Mouse (Mus musculus) embryonic fibroblast, embryonic 13.5 days (primary cell): ENCODE results near the gene Olfr1239. TPM values are rescaled to one million over a fixed set of nuclear protein-coding genes. Genes with fewer than 3 reads are reported as not detected.

ENCODE experiments used
- H3K27ac ChIP-seq: 2 replicates; pipeline ENCODE4 v1.5.1; 2012; ENCODE audit warnings: low read length, control low read depth, inconsistent platforms; ENCODE audit not compliant: insufficient read depth
- H3K4me1 ChIP-seq: 2 replicates; pipeline ENCODE4 v1.6.1; 2011; ENCODE audit warnings: low read length; ENCODE audit not compliant: control insufficient read depth, insufficient read depth
- H3K4me3 ChIP-seq: 2 replicates; pipeline ENCODE4 v1.5.1; 2011; ENCODE audit warnings: mild to moderate bottlenecking, control low read depth, low read length; ENCODE audit not compliant: insufficient read depth
- CTCF ChIP-seq: IDR thresholded peaks from 2 replicates; pipeline ENCODE4 v1.5.1; 2011; ENCODE audit warnings: mild to moderate bottlenecking, control low read depth, low read length, moderate library complexity, borderline replicate concordance; ENCODE audit not compliant: insufficient read depth
- POLR2A ChIP-seq: IDR thresholded peaks from 2 replicates; pipeline ENCODE4 v1.6.1; 2011; ENCODE audit warnings: low read depth, mild to moderate bottlenecking, control low read depth, low read length, moderate library complexity
- polyA plus RNA-seq: library from polyadenylated mRNA; stranded (reverse); fragments of >200 nt; gene quantifications from 2 replicates; pipeline ENCODE4 v1.2.4, GENCODE M21; 2011; ENCODE audit warnings: low read depth; ENCODE audit not compliant: missing spikeins, insufficient read length

Gene Olfr1239
- polyA plus RNA-seq = not detected in 2 replicates

DNA sequence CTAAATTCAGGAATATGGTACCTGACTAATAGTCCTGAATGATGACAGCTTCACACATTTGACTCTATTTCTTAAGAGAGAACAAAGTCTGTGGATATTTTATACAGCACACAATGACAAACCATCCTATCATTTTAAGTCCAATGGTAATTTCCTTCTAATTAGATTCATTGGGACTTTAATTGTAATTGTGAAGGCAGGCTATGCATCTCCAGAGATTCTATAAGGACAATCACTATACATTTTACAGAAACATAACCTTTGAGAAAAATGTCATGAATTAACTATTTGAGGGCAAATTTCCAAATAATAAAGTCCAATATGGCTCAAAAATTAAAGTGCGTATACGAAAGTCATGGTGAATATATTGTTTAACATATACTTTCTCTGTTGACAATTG is at the start of gene Olfr1239:
Olfr1239 (minus strand) TSS at position 101 of the 400 bp plus-strand sequence.
- Histone ChIP-seq H3K4me1 (no peaks in the 10 kb centered on the region), H3K4me3 (no peak within 1 kb of the TSS), H3K27ac (no peak within 1 kb of the TSS)
- no peak for TF ChIP-seq CTCF
- no peak for TF ChIP-seq POLR2A

DNA sequence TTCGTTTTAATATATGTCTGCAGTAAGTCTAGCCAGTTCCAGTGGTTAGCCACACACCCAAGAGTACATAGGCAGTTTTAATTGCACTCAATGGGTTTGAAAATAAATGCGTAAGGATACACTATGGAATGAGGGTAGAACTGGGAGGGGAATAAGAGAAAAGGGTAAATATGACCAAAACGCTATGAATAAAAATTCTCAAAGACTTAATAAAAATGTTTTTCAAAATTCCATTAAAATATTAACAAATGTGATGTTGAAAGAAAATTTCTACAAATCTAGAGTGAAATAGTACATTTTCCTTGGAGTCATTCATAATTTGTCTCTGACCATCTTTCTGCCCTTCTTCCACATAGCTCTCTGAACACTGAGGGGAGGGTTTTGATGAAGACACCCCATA is 22.7 kb upstream of the Olfr1239 start, which contains the start of gene Olfr1240:
Olfr1240 (minus strand) TSS at position 101 of the 400 bp plus-strand sequence.
- no peak within 1 kb of the TSS for H3K4me3 ChIP-seq
- H3K27ac ChIP-seq = no peak within 1 kb of the TSS
- TF ChIP-seq POLR2A (no peak), CTCF (no peak)
- no peaks in the 10 kb centered on the region for H3K4me1 ChIP-seq

DNA sequence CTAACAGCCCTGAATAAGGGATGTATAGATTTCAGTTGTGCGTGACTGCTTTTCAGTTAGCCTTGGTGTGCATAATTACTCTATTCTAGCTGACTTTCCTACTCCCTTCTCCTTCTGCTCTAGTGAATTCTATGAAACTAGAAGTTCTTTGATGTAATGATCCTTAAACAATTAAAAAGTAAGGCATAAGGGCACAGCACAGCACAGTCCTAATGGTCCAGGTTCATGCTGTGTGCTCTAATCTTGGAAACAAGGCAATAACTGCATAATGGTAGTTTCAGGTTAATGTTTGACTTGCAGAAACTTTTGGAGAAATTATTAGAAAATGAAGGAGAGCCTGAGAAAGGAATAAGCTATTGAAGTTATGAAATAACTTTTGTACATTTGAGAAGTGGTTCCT is 5.7 kb downstream of the Olfr1239 start:
- TF ChIP-seq CTCF (no peak), POLR2A (no peak)
- no peak overlapping the region for H3K27ac ChIP-seq
- no peaks in the 10 kb centered on the region for H3K4me1 ChIP-seq
- H3K4me3 ChIP-seq = no peak overlapping the region

DNA sequence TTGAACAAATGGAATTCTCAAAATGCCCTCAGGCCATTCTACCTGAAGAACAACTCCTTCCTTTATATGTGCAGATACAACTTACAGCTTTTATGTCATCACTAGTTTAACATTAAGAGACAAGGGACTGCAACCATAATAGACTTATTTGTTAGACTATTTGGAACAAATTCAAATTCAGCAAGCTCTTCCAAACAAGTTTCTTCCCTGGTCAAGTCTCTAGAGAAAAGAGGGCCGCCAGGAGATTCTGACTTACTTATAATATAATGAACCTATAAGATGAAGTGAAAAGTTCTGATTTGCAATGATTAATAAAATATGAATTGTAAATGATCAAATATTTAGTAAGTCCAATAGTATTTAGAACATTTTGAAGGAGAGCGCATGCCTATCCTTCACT is 10.6 kb downstream of the Olfr1239 start, which contains the start of gene Olfr1238:
Olfr1238 (minus strand) TSS at position 101 of the 400 bp plus-strand sequence.
- TF ChIP-seq POLR2A = no peak
- Histone ChIP-seq H3K27ac (no peak within 1 kb of the TSS), H3K4me3 (no peak within 1 kb of the TSS), H3K4me1 (no peaks in the 10 kb centered on the region)

DNA sequence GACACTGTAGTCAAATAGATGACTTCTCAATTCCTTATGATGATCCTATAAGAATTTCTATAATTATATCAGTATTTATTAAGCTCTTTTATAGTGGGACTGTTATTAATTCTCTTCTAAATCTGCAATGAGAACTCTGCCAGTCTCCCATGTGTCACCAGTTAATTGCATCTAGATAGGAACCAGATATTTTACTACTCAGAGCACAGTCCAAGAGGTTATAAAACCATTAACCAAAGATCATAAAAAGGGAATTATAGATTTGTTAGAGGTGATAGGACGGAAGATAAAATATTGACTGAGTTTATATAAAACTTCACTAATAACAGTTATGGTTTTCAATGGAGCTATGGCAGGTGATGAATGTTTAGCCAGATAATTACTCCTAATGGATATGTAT is 19.3 kb downstream of the Olfr1239 start:
- H3K4me1 ChIP-seq = no peaks in the 10 kb centered on the region

More for the DNA sequence above, 19.3 kb downstream of the Olfr1239 start:
- Histone ChIP-seq H3K27ac (no peak overlapping the region), H3K4me3 (no peak overlapping the region)
- no peak for TF ChIP-seq CTCF
- no peak for TF ChIP-seq POLR2A

Other genes starting within 250 kb of the Olfr1239 start
- gene Olfr1225, start 245.7 kb downstream of the Olfr1239 start, polyA plus RNA-seq = not detected in 2 replicates
- gene Olfr1226, start 220.4 kb downstream of the Olfr1239 start, polyA plus RNA-seq = not detected in 2 replicates
- gene Olfr1228, start 166.3 kb downstream of the Olfr1239 start, polyA plus RNA-seq = not detected in 2 replicates
- not detected in 2 replicates for gene Olfr1229, start 132.4 kb downstream of the Olfr1239 start, polyA plus RNA-seq
- gene Olfr1230, start 123.1 kb downstream of the Olfr1239 start, polyA plus RNA-seq = not detected in 2 replicates
- not detected in 2 replicates for gene Olfr1231, start 113.3 kb downstream of the Olfr1239 start, polyA plus RNA-seq
- not detected in 2 replicates for gene Olfr1232, start 90.7 kb downstream of the Olfr1239 start, polyA plus RNA-seq
- gene Olfr1233, start 78.0 kb downstream of the Olfr1239 start, polyA plus RNA-seq = not detected in 2 replicates
- gene Olfr1234, start 55.5 kb downstream of the Olfr1239 start, polyA plus RNA-seq = not detected in 2 replicates
- not detected in 2 replicates for gene Olfr1238, start 10.7 kb downstream of the Olfr1239 start, polyA plus RNA-seq
- gene Olfr1240, start 22.6 kb upstream of the Olfr1239 start, polyA plus RNA-seq = not detected in 2 replicates
- gene Olfr1241, start 66.7 kb upstream of the Olfr1239 start, polyA plus RNA-seq = not detected in 2 replicates
- gene Olfr1242, start 77.9 kb upstream of the Olfr1239 start, polyA plus RNA-seq = not detected in 2 replicates
- gene Olfr1243, start 111.1 kb upstream of the Olfr1239 start, polyA plus RNA-seq = not detected in 2 replicates
- gene Olfr1245, start 158.0 kb upstream of the Olfr1239 start, polyA plus RNA-seq = not detected in 2 replicates
- gene Olfr1246, start 172.8 kb upstream of the Olfr1239 start, polyA plus RNA-seq = not detected in 2 replicates
- not detected in 2 replicates for gene Olfr1247, start 193.7 kb upstream of the Olfr1239 start, polyA plus RNA-seq
- not detected in 2 replicates for gene Olfr1248, start 197.8 kb upstream of the Olfr1239 start, polyA plus RNA-seq
- gene Olfr1249, start 214.6 kb upstream of the Olfr1239 start, polyA plus RNA-seq = not detected in 2 replicates
- gene Olfr1250, start 241.1 kb upstream of the Olfr1239 start, polyA plus RNA-seq = not detected in 2 replicates